Mouse (Mus musculus) thymus, adult 2 months (tissue): Measurements from ENCODE around the gene Tbc1d15.

ENCODE experiments used
- CTCF ChIP-seq: fragments of 200-500 bp; IDR thresholded peaks from 2 replicates; pipeline ENCODE4 v1.5.1; 2012; ENCODE audit warnings: mild to moderate bottlenecking, control low read depth, low read length, moderate library complexity, borderline replicate concordance; ENCODE audit not compliant: control insufficient read depth, poor library complexity, insufficient read depth; ENCODE audit errors: extremely low read depth
- POLR2A ChIP-seq: fragments of 200-500 bp; IDR thresholded peaks from 2 replicates; pipeline ENCODE4 v1.6.1; 2012; ENCODE audit warnings: mild to moderate bottlenecking, low read length, control low read depth, moderate library complexity; ENCODE audit not compliant: control insufficient read depth, poor library complexity, insufficient read depth; ENCODE audit errors: extremely low read depth

GRCm38 (mm10) chr10:115261428-115261827, 10.2 kb upstream of the Tbc1d15 start:
- TF ChIP-seq CTCF (no peak), POLR2A (no peak)
